Mouse (Mus musculus) liver, adult 10 weeks (tissue): ENCODE data around the gene Synj2. TPM values are rescaled to one million over a fixed set of nuclear protein-coding genes. Genes with fewer than 3 reads are reported as not detected.

Experiments used
- polyA plus RNA-seq: library from polyadenylated mRNA; stranded (reverse); fragments of 350-450 nt; fragmentation: Illumina TruSeq; extraction: RNeasy Lipid Tissue Mini Kit (QIAGEN cat#74804); gene quantifications from one replicate; pipeline ENCODE4 v1.2.3, GENCODE M21; 2014; ENCODE audit warnings: low read depth, low replicate concordance

The Synj2 gene
- polyA plus RNA-seq: 0.48 TPM

GRCm38 (mm10) chr17:5941230-5942043, at the start of gene Synj2:
Gene Synj2 (plus strand): TSS chr17:5941280.

GRCm38 (mm10) chr17:6079287-6080122, 138.4 kb downstream of the Synj2 start, which contains the start of the genes Serac1 and Gtf2h5:
Gene Serac1 (minus strand): TSS chr17:6079741.
Gene Gtf2h5 (plus strand): TSS chr17:6079786.

Other genes starting within 250 kb of the Synj2 start
- 34.7 TPM for gene Snx9, start 100.0 kb upstream of the Synj2 start, polyA plus RNA-seq
- gene Serac1, start 138.5 kb downstream of the Synj2 start, polyA plus RNA-seq: 2.8 TPM
- gene Gtf2h5, start 138.5 kb downstream of the Synj2 start, polyA plus RNA-seq: 25.8 TPM
- gene Tulp4, start 165.2 kb downstream of the Synj2 start, polyA plus RNA-seq: 17.7 TPM